Mouse (Mus musculus): ENCODE results near the gene Ptges2. TPM values are rescaled to one million over a fixed set of nuclear protein-coding genes. Genes with fewer than 3 reads are reported as not detected.
"Not testable (repeated sequence)": the region's sequence is repeated elsewhere in the genome, so short reads cannot be mapped to it uniquely, and the experiment has no call there.

Gene Ptges2
- polyA plus RNA-seq, 1 experiment: 57.9 TPM

DNA sequence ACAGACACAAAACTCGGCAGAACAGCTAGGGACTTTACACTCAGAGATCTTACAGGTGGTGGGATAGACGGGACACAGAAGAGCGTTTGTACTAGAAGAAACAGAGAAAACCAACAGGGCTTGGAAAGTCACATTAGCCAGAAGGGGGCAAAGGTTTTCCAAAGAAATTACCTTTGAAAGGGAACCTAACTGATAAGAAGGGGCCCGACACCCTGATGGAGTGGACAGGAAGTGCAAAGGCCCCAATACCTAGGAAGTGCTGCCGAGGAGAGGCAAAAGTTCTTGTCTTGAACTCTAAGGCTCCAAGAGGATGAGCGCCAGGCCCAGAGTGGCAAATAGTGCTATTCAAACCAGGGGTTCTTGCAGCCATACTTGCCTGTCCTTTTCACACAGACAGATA, 41.9 kb upstream of the Ptges2 start:
- TF ChIP-seq CTCF (IDR thresholded peaks at IDR 0.05; ENCODE audit: extremely low read depth, insufficient read depth, low read length): no peak
- TF ChIP-seq POLR2A (IDR thresholded peaks at IDR 0.05; ENCODE audit: extremely low read depth, insufficient read depth, low read length): no peak
- Histone ChIP-seq H3K4me1 (ENCODE audit: control insufficient read depth, insufficient read depth, low read length) (peaks cover 5% of the 10 kb centered on the region), H3K4me3 (ENCODE audit: insufficient read depth, low read length) (no peak overlapping the region; the same call in 1 of the 2 replicates), H3K27ac (ENCODE audit: insufficient read depth, low read length) (no peak overlapping the region)

GRCm38 (mm10) chr2:32354336-32354895, 41.3 kb upstream of the Ptges2 start:
- no peak overlapping the region for H3K27ac ChIP-seq (ENCODE audit: insufficient read depth, low read length)
- H3K4me3 ChIP-seq (ENCODE audit: insufficient read depth, low read length): no peak overlapping the region
- H3K4me1 ChIP-seq (ENCODE audit: control insufficient read depth, insufficient read depth, low read length): peaks cover 2% of the 10 kb centered on the region; the same call in 1 of the 2 replicates
- no peak for TF ChIP-seq POLR2A (IDR thresholded peaks at IDR 0.05; ENCODE audit: extremely low read depth, insufficient read depth, low read length)
- no peak for TF ChIP-seq CTCF (IDR thresholded peaks at IDR 0.05; ENCODE audit: extremely low read depth, insufficient read depth, low read length)

- Histone ChIP-seq H3K27ac (ENCODE audit: insufficient read depth, low read length) (no peak overlapping the region), H3K4me3 (ENCODE audit: insufficient read depth, low read length) (no peak overlapping the region), H3K4me1 (ENCODE audit: control insufficient read depth, insufficient read depth, low read length) (no peaks in the 10 kb centered on the region)
- TF ChIP-seq POLR2A (IDR thresholded peaks at IDR 0.05; ENCODE audit: extremely low read depth, insufficient read depth, low read length) (no peak), CTCF (IDR thresholded peaks at IDR 0.05; ENCODE audit: extremely low read depth, insufficient read depth, low read length) (no peak)
Measured at GRCm38 (mm10) chr2:32356216-32356615, 39.5 kb upstream of the Ptges2 start.

GRCm38 (mm10) chr2:32357710-32358109, 38.0 kb upstream of the Ptges2 start:
- Histone ChIP-seq H3K4me3 (ENCODE audit: insufficient read depth, low read length) (no peak overlapping the region), H3K27ac (ENCODE audit: insufficient read depth, low read length) (no peak overlapping the region), H3K4me1 (ENCODE audit: control insufficient read depth, insufficient read depth, low read length) (no peaks in the 10 kb centered on the region)
- TF ChIP-seq POLR2A (IDR thresholded peaks at IDR 0.05; ENCODE audit: extremely low read depth, insufficient read depth, low read length) (no peak), CTCF (IDR thresholded peaks at IDR 0.05; ENCODE audit: extremely low read depth, insufficient read depth, low read length) (no peak)

DNA sequence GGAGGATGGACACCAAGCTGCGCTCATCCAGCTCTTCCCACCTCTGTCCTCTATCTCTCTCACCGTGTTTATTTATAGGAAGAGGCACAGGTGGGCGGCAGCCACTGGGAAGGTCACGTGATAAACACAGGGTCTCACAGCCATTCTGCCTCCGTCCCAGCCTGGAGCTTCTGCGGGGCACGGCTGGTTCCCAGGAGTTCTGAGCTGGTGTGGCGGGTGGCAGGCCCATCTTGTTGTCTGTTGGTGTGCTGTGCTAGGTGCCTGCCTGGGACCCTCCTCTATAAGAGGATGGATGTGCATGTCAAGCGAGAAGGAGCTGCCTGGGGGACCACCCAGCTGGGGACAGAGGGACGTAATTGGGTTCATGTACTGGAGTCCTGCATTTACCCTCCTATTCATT, 37.3 kb upstream of the Ptges2 start:
- no peak for TF ChIP-seq POLR2A (IDR thresholded peaks at IDR 0.05; ENCODE audit: extremely low read depth, insufficient read depth, low read length)
- TF ChIP-seq CTCF (IDR thresholded peaks at IDR 0.05; ENCODE audit: extremely low read depth, insufficient read depth, low read length): no peak
- Histone ChIP-seq H3K27ac (ENCODE audit: insufficient read depth, low read length) (no peak overlapping the region), H3K4me1 (ENCODE audit: control insufficient read depth, insufficient read depth, low read length) (no peaks in the 10 kb centered on the region)

GRCm38 (mm10) chr2:32360741-32361140, 35.0 kb upstream of the Ptges2 start:
- no peak for TF ChIP-seq CTCF (IDR thresholded peaks at IDR 0.05; ENCODE audit: extremely low read depth, insufficient read depth, low read length)
- peak; percentile 58; the same call in 1 of the 2 replicates for TF ChIP-seq POLR2A (IDR thresholded peaks at IDR 0.05; ENCODE audit: extremely low read depth, insufficient read depth, low read length)
- Histone ChIP-seq H3K4me3 (ENCODE audit: insufficient read depth, low read length) (peak overlapping the region; percentile 13), H3K4me1 (ENCODE audit: control insufficient read depth, insufficient read depth, low read length) (no peaks in the 10 kb centered on the region), H3K27ac (ENCODE audit: insufficient read depth, low read length) (peak overlapping the region; percentile 76; the same call in 1 of the 2 replicates)

More for the DNA sequence above, 37.3 kb upstream of the Ptges2 start:
- no peak overlapping the region for H3K4me3 ChIP-seq (ENCODE audit: insufficient read depth, low read length)

- no peaks in the 10 kb centered on the region for H3K4me1 ChIP-seq (ENCODE audit: control insufficient read depth, insufficient read depth, low read length)
- TF ChIP-seq POLR2A (IDR thresholded peaks at IDR 0.05; ENCODE audit: extremely low read depth, insufficient read depth, low read length) (0 out of 2 replicates have a peak, but pooled peaks have one; percentile 32), CTCF (IDR thresholded peaks at IDR 0.05; ENCODE audit: extremely low read depth, insufficient read depth, low read length) (peak; percentile 38; the same call in 1 of the 2 replicates)
- peak overlapping the region; percentile 13; the same call in 1 of the 2 replicates for H3K4me3 ChIP-seq (ENCODE audit: insufficient read depth, low read length)
- peak overlapping the region; percentile 87 for H3K27ac ChIP-seq (ENCODE audit: insufficient read depth, low read length)
Measured at GRCm38 (mm10) chr2:32361437-32361836, 34.3 kb upstream of the Ptges2 start.

GRCm38 (mm10) chr2:32362274-32362673, 33.4 kb upstream of the Ptges2 start:
- Histone ChIP-seq H3K4me3 (ENCODE audit: insufficient read depth, low read length) (peak overlapping the region; percentile 69), H3K27ac (ENCODE audit: insufficient read depth, low read length) (peak overlapping the region; percentile 84; the same call in 1 of the 2 replicates)
- not testable (repeated sequence) for H3K4me1 ChIP-seq (ENCODE audit: control insufficient read depth, insufficient read depth, low read length)

GRCm38 (mm10) chr2:32362817-32363340, 32.8 kb upstream of the Ptges2 start:
- Histone ChIP-seq H3K27ac (ENCODE audit: insufficient read depth, low read length) (peak overlapping the region; percentile 84), H3K4me1 (ENCODE audit: control insufficient read depth, insufficient read depth, low read length) (no peaks in the 10 kb centered on the region), H3K4me3 (ENCODE audit: insufficient read depth, low read length) (peak overlapping the region; percentile 69)
- TF ChIP-seq POLR2A (IDR thresholded peaks at IDR 0.05; ENCODE audit: extremely low read depth, insufficient read depth, low read length) (peak; percentile 29; the same call in 1 of the 2 replicates), CTCF (IDR thresholded peaks at IDR 0.05; ENCODE audit: extremely low read depth, insufficient read depth, low read length) (peak; percentile 47)
